Mouse (Mus musculus) adrenal gland, postnatal 14 days (tissue): Measurements from ENCODE around the gene Ppia. TPM values are rescaled to one million over a fixed set of nuclear protein-coding genes. Genes with fewer than 3 reads are reported as not detected.
"Not testable (repeated sequence)": the region's sequence is repeated elsewhere in the genome, so short reads cannot be mapped to it uniquely, and the experiment has no call there.

Source experiments
- DNase-seq: peaks from one replicate; pipeline ENCODE4 v3.0.0; 2021; ENCODE audit warnings: mixed read lengths
- microRNA-seq, 2 experiments: library from miRNA; unstranded; fragments of <30 nt; microRNA quantifications; one replicate each; pipeline ENCODE4 v1.2.0; 2021
- total RNA-seq: library from RNA; stranded (reverse); gene quantifications from 2 replicates; pipeline ENCODE4 v1.2.3, GENCODE M21; 2021

The Ppia gene
- total RNA-seq, 1 experiment from 2014 or later = 1,829 TPM

GRCm38 (mm10) chr11:6442566-6442965, 27.3 kb downstream of the Ppia start:
- no peak for DNase-seq

GRCm38 (mm10) chr11:6443102-6443501, 27.9 kb downstream of the Ppia start:
- DNase-seq = no peak

- no peak for DNase-seq
Measured at GRCm38 (mm10) chr11:6443727-6444076, 28.5 kb downstream of the Ppia start.

GRCm38 (mm10) chr11:6444077-6444853, 29.0 kb downstream of the Ppia start, which contains the start of gene H2afv:
Gene H2afv (minus strand): TSS chr11:6444443.
- peak; percentile 99 for DNase-seq

- DNase-seq = no peak
Measured at GRCm38 (mm10) chr11:6445441-6445840, 30.2 kb downstream of the Ppia start.

- DNase-seq = no peak
Measured at GRCm38 (mm10) chr11:6445951-6446350, 30.7 kb downstream of the Ppia start.

- no peak for DNase-seq
Measured at GRCm38 (mm10) chr11:6447493-6447892, 32.2 kb downstream of the Ppia start.

GRCm38 (mm10) chr11:6448155-6448554, 32.9 kb downstream of the Ppia start:
- DNase-seq = not testable (repeated sequence)

- DNase-seq = no peak
Measured at GRCm38 (mm10) chr11:6456083-6456482, 40.8 kb downstream of the Ppia start.

- no peak for DNase-seq
Measured at GRCm38 (mm10) chr11:6463159-6463837, 48.1 kb downstream of the Ppia start.

GRCm38 (mm10) chr11:6465122-6465521, 49.9 kb downstream of the Ppia start:
- peak; percentile 77 for DNase-seq

GRCm38 (mm10) chr11:6468541-6468940, 53.3 kb downstream of the Ppia start:
- peak; percentile 47 for DNase-seq

Small RNAs within 50 kb of the gene (microRNA-seq; reads per million reads assigned to microRNA genes)
- gene Mir7651 = 0 to 1.1 reads per million in 2 experiments

Other genes starting within 250 kb of the Ppia start
- not detected in 2 replicates for gene A730071L15Rik, start 215.4 kb upstream of the Ppia start, total RNA-seq
- 46.6 and 49.7 TPM in 2 replicates for gene Nudcd3, start 215.0 kb upstream of the Ppia start, total RNA-seq
- not detected in 2 replicates for gene Npc1l1, start 185.3 kb upstream of the Ppia start, total RNA-seq
- 50.1 and 50.7 TPM in 2 replicates for gene Ddx56, start 147.7 kb upstream of the Ppia start, total RNA-seq
- gene Tmed4, start 140.6 kb upstream of the Ppia start, total RNA-seq = 87.9 and 88.6 TPM in 2 replicates
- gene Ogdh, start 123.8 kb upstream of the Ppia start, total RNA-seq = 914 and 944 TPM in 2 replicates
- 44.7 and 51.3 TPM in 2 replicates for gene Zmiz2, start 26.4 kb upstream of the Ppia start, total RNA-seq
- 84.2 and 99.3 TPM in 2 replicates for gene H2afv, start 29.0 kb downstream of the Ppia start, total RNA-seq
- gene Purb, start 60.5 kb downstream of the Ppia start, total RNA-seq = 73.6 and 75.8 TPM in 2 replicates
- gene Myo1g, start 105.5 kb downstream of the Ppia start, total RNA-seq = 4.0 and 11.8 TPM in 2 replicates
- 37.6 and 47.5 TPM in 2 replicates for gene Ccm2, start 131.4 kb downstream of the Ppia start, total RNA-seq
- gene Nacad, start 190.6 kb downstream of the Ppia start, total RNA-seq = 2.9 and 4.4 TPM in 2 replicates
- gene Tbrg4, start 210.6 kb downstream of the Ppia start, total RNA-seq = 85.1 and 90.4 TPM in 2 replicates
- gene Wap, start 223.2 kb downstream of the Ppia start, total RNA-seq = not detected in 2 replicates
- 11.0 and 11.5 TPM in 2 replicates for gene Ramp3, start 243.1 kb downstream of the Ppia start, total RNA-seq